Mouse (Mus musculus) hindbrain, embryonic 14.5 days (tissue): ENCODE results near the gene Syngr2. TPM values are rescaled to one million over a fixed set of nuclear protein-coding genes. Genes with fewer than 3 reads are reported as not detected.
"Not testable (repeated sequence)": the region's sequence is repeated elsewhere in the genome, so short reads cannot be mapped to it uniquely, and the experiment has no call there.

Experiments used
- ATAC-seq: fragments of 200-750 bp; cut with Nextera tagmentation; 2 replicates; pipeline ENCODE4 v1.8.0; 2017; ENCODE audit warnings: moderate number of reproducible peaks, mild to moderate bottlenecking, moderate TSS enrichment, moderate library complexity; ENCODE audit not compliant: low FRiP score
- DNase-seq: peaks from one replicate; pipeline ENCODE4 v3.0.0-alpha.2; 2015; ENCODE audit warnings: low spot score
- H3K27ac ChIP-seq: fragments of 300-500 bp; sonication (generic); 2 replicates; pipeline ENCODE4 v1.5.1; 2014; ENCODE audit warnings: mild to moderate bottlenecking, moderate library complexity
- H3K27me3 ChIP-seq: fragments of 300-500 bp; sonication (generic); 2 replicates; pipeline ENCODE4 v1.6.1; 2014; ENCODE audit warnings: mild to moderate bottlenecking, low read length, mixed read lengths; ENCODE audit not compliant: control insufficient read depth, insufficient read depth
- H3K36me3 ChIP-seq: fragments of 300-500 bp; sonication (generic); replicated peaks from 2 replicates; pipeline ENCODE4 v1.6.1; 2014; ENCODE audit not compliant: control insufficient read depth, insufficient read depth
- H3K4me1 ChIP-seq: fragments of 300-500 bp; sonication (generic); replicated peaks from 2 replicates; pipeline ENCODE4 v1.6.1; 2014; ENCODE audit warnings: antibody characterized with exemption, low read length, mixed read lengths; ENCODE audit not compliant: control insufficient read depth, insufficient read depth
- H3K4me2 ChIP-seq: fragments of 300-500 bp; sonication (generic); replicated peaks from 2 replicates; pipeline ENCODE4 v1.6.1; 2014; ENCODE audit warnings: mild to moderate bottlenecking, moderate library complexity
- H3K4me3 ChIP-seq: fragments of 300-500 bp; sonication (generic); replicated peaks from 2 replicates; pipeline ENCODE4 v1.5.1; 2014; ENCODE audit warnings: mild to moderate bottlenecking, low read length
- H3K9ac ChIP-seq: fragments of 300-500 bp; sonication (generic); 2 replicates; pipeline ENCODE4 v1.6.1; 2014
- H3K9me3 ChIP-seq: fragments of 300-500 bp; sonication (generic); 2 replicates; pipeline ENCODE4 v1.6.1; 2016; ENCODE audit warnings: low read length; ENCODE audit not compliant: control insufficient read depth
- WGBS: fragments of 180-500 bp; shearing (Covaris S2); extraction: QIAGEN DNeasy Blood & Tissue Kit; methylation state at CpG from one replicate; pipeline ENCODE4 v1.1.7; 2014; 5-methylcytosine and 5-hydroxymethylcytosine counted together
- polyA plus RNA-seq: library from polyadenylated mRNA; unstranded; fragments of >200 nt; fragmentation: Nextera tagmentation; extraction: Ambion mirVana; gene quantifications from 2 replicates; pipeline ENCODE4 v1.2.1, GENCODE M21; 2014

Gene Syngr2
- polyA plus RNA-seq, 1 experiment from 2014 or later = 17.6 TPM

- DNase-seq, H3K9ac ChIP-seq, H3K36me3 ChIP-seq, ATAC-seq, H3K27me3 ChIP-seq, H3K4me2 ChIP-seq, H3K4me1 ChIP-seq, H3K9me3 ChIP-seq, H3K27ac ChIP-seq, H3K4me3 ChIP-seq: not testable (repeated sequence)
- WGBS = 93% methylated on average over 4 of the region's 6 CpGs
These were observed 24.0 kb downstream of the Syngr2 start for GRCm38 (mm10) chr11:117833509-117833908.

GRCm38 (mm10) chr11:117834086-117834485, 24.6 kb downstream of the Syngr2 start:
- 93% methylated on average over 8 of the region's 8 CpGs for WGBS
- no peaks in the 10 kb centered on the region for H3K9me3 ChIP-seq
- no peak overlapping the region for H3K9ac ChIP-seq
- no peaks in the 10 kb centered on the region for H3K27me3 ChIP-seq
- no peak overlapping the region for H3K4me3 ChIP-seq
- peaks cover 4% of the 10 kb centered on the region; the same call in 1 of the 2 replicates for H3K4me1 ChIP-seq
- no peak for DNase-seq
- H3K27ac ChIP-seq = no peak overlapping the region
- ATAC-seq = no peak
- no peak overlapping the region for H3K4me2 ChIP-seq
- H3K36me3 ChIP-seq = no peaks in the 10 kb centered on the region

- no peaks in the 10 kb centered on the region for H3K27me3 ChIP-seq
- H3K9ac ChIP-seq = no peak overlapping the region
- WGBS = 24% methylated on average over 13 of the region's 13 CpGs
- no peaks in the 10 kb centered on the region for H3K9me3 ChIP-seq
- H3K27ac ChIP-seq = no peak overlapping the region
- H3K4me1 ChIP-seq = no peaks in the 10 kb centered on the region
- no peak overlapping the region for H3K4me3 ChIP-seq
- no peaks in the 10 kb centered on the region for H3K36me3 ChIP-seq
- no peak for DNase-seq
- no peak for ATAC-seq
- peak overlapping the region; percentile 35 for H3K4me2 ChIP-seq
These were observed 26.8 kb downstream of the Syngr2 start for GRCm38 (mm10) chr11:117836306-117836705.

GRCm38 (mm10) chr11:117838572-117838971, 29.1 kb downstream of the Syngr2 start:
- no peaks in the 10 kb centered on the region for H3K27me3 ChIP-seq
- no peak overlapping the region for H3K27ac ChIP-seq
- no peaks in the 10 kb centered on the region for H3K36me3 ChIP-seq
- no peak for DNase-seq
- no peak overlapping the region for H3K9ac ChIP-seq
- H3K4me1 ChIP-seq = no peaks in the 10 kb centered on the region
- H3K4me2 ChIP-seq = no peak overlapping the region
- no peaks in the 10 kb centered on the region for H3K9me3 ChIP-seq
- no peak overlapping the region for H3K4me3 ChIP-seq
- 65% methylated on average over 2 of the region's 2 CpGs for WGBS
- no peak for ATAC-seq

- no peaks in the 10 kb centered on the region for H3K27me3 ChIP-seq
- H3K4me1 ChIP-seq = no peaks in the 10 kb centered on the region
- ATAC-seq = no peak
- no peak overlapping the region for H3K27ac ChIP-seq
- no peak overlapping the region for H3K4me2 ChIP-seq
- H3K9me3 ChIP-seq = no peaks in the 10 kb centered on the region
- WGBS = 94% methylated on average over 1 of the region's 1 CpGs
- no peaks in the 10 kb centered on the region for H3K36me3 ChIP-seq
- DNase-seq = no peak
- H3K4me3 ChIP-seq = no peak overlapping the region
- no peak overlapping the region for H3K9ac ChIP-seq
These were observed 29.6 kb downstream of the Syngr2 start for GRCm38 (mm10) chr11:117839021-117839420.

GRCm38 (mm10) chr11:117840910-117841309, 31.4 kb downstream of the Syngr2 start:
- Histone ChIP-seq H3K27me3 (no peaks in the 10 kb centered on the region), H3K9me3 (no peaks in the 10 kb centered on the region), H3K36me3 (no peaks in the 10 kb centered on the region), H3K4me2 (no peak overlapping the region), H3K9ac (no peak overlapping the region), H3K4me3 (no peak overlapping the region), H3K4me1 (no peaks in the 10 kb centered on the region), H3K27ac (no peak overlapping the region)
- ATAC-seq (no peak), DNase-seq (no peak)
- WGBS = 84% methylated on average over 1 of the region's 1 CpGs

GRCm38 (mm10) chr11:117843434-117843833, 34.0 kb downstream of the Syngr2 start:
- Histone ChIP-seq H3K27me3 (no peaks in the 10 kb centered on the region), H3K9me3 (no peaks in the 10 kb centered on the region), H3K4me2 (no peak overlapping the region), H3K4me3 (no peak overlapping the region), H3K27ac (no peak overlapping the region), H3K4me1 (peaks cover 7% of the 10 kb centered on the region), H3K9ac (no peak overlapping the region), H3K36me3 (no peaks in the 10 kb centered on the region)
- 84% methylated on average over 2 of the region's 2 CpGs for WGBS
- DNase-seq (no peak), ATAC-seq (no peak)

- H3K4me2 ChIP-seq = no peak overlapping the region
- 72% methylated on average over 2 of the region's 2 CpGs for WGBS
- no peak overlapping the region for H3K27ac ChIP-seq
- ATAC-seq = no peak
- no peak overlapping the region for H3K9ac ChIP-seq
- peaks cover 15% of the 10 kb centered on the region for H3K4me1 ChIP-seq
- no peaks in the 10 kb centered on the region for H3K9me3 ChIP-seq
- DNase-seq = no peak
- H3K36me3 ChIP-seq = no peaks in the 10 kb centered on the region
- no peaks in the 10 kb centered on the region for H3K27me3 ChIP-seq
- H3K4me3 ChIP-seq = no peak overlapping the region
These were observed 35.5 kb downstream of the Syngr2 start for GRCm38 (mm10) chr11:117844997-117845396.

- 85% methylated on average over 2 of the region's 2 CpGs for WGBS
These were observed 36.2 kb downstream of the Syngr2 start for GRCm38 (mm10) chr11:117845651-117846050.

GRCm38 (mm10) chr11:117846640-117847039, 37.2 kb downstream of the Syngr2 start:
- Histone ChIP-seq H3K4me3 (no peak overlapping the region), H3K9ac (no peak overlapping the region), H3K27ac (no peak overlapping the region), H3K27me3 (no peaks in the 10 kb centered on the region), H3K4me2 (no peak overlapping the region), H3K4me1 (peaks cover 15% of the 10 kb centered on the region), H3K9me3 (no peaks in the 10 kb centered on the region), H3K36me3 (no peaks in the 10 kb centered on the region)
- no peak for ATAC-seq
- DNase-seq = no peak
- 57% methylated on average over 5 of the region's 5 CpGs for WGBS

More at GRCm38 (mm10) chr11:117845651-117846050, 36.2 kb downstream of the Syngr2 start:
- H3K27ac ChIP-seq = no peak overlapping the region
- no peaks in the 10 kb centered on the region for H3K9me3 ChIP-seq
- H3K4me2 ChIP-seq = no peak overlapping the region
- DNase-seq (no peak), ATAC-seq (no peak)
- no peaks in the 10 kb centered on the region for H3K36me3 ChIP-seq
- H3K27me3 ChIP-seq = no peaks in the 10 kb centered on the region
- no peak overlapping the region for H3K4me3 ChIP-seq
- no peak overlapping the region for H3K9ac ChIP-seq
- H3K4me1 ChIP-seq = peaks cover 15% of the 10 kb centered on the region
